Comparison of ENCODE assay signal across 12 mouse cellular contexts in genomic region chr5:116022131-116022530, GRCm38 (mm10). TPM values are rescaled to one million over a fixed set of nuclear protein-coding genes. Genes with fewer than 3 reads are reported as not detected.
A peak's percentile ranks its signal among the peaks of the same experiment; 100 is the strongest.
DNase-seq lines count a peak whose midpoint lies in the region; ATAC-seq and TF ChIP-seq lines count a peak whose summit lies in the region.
"Had no signal": no experiment of that assay in that cellular context is flagged by ENCODE, and none has a peak within 500 bp of the region (broad histone marks: within the 10 kb centered on the region; RNA-seq: fewer than 3 reads in every experiment).

No protein-coding gene starts in this region.

- no peak for DNase-seq in kidney, postnatal 4 days
- no peak for DNase-seq in gastrocnemius, adult 2 months
- DNase-seq in cerebellum, adult 9-11 months = no peak
- DNase-seq: adrenal gland, postnatal 36 days; cerebellum, postnatal 36 days; layer of hippocampus, postnatal 36 days had no signal

- no peak for ATAC-seq in erythroblast, adult 5-6 weeks (replicated peaks; ENCODE audit: low FRiP score, poor library complexity, severe bottlenecking)
- no peak for ATAC-seq in kidney, embryonic 16.5 days (ENCODE audit: low FRiP score, low TSS enrichment)
- ATAC-seq in liver, embryonic 12.5 days = peak; percentile 14
- ATAC-seq: hindbrain, embryonic 16.5 days had no signal

- H3K36me3 ChIP-seq in erythroblast, embryonic 14.5 days (ENCODE audit: control insufficient read depth) = peaks cover 64% of the 10 kb centered on the region
- H3K36me3 ChIP-seq in kidney, embryonic 16.5 days (ENCODE audit: insufficient read depth, low read length) = peaks cover 47% of the 10 kb centered on the region
- H3K36me3 ChIP-seq in liver, embryonic 12.5 days = peaks cover 61% of the 10 kb centered on the region

- WGBS in kidney, embryonic 16.5 days = 88% methylated on average over 12 of the region's 12 CpGs
- 50% methylated on average over 12 of the region's 12 CpGs for WGBS in liver, embryonic 12.5 days (ENCODE audit: insufficient replicate concordance)

- H3K9ac ChIP-seq in kidney, embryonic 16.5 days (replicated peaks; ENCODE audit: low read length) = peak overlapping the region; percentile 22; the same call in 1 of the 2 replicates
- H3K9ac ChIP-seq in liver, embryonic 12.5 days = peak overlapping the region; percentile 99

- intact Hi-C loops in gastrocnemius, adult 2 months (cut with DNase I) = loop anchor here (5.0 kb wide), 1 partner anchor 40 kb away; no protein-coding TSS in a partner anchor

- peaks cover 82% of the 10 kb centered on the region for H3K4me1 ChIP-seq in erythroblast, embryonic 14.5 days (ENCODE audit: control insufficient read depth)
- H3K4me1 ChIP-seq in kidney, embryonic 16.5 days (ENCODE audit: insufficient read depth, low read length) = peaks cover 36% of the 10 kb centered on the region
- 0 out of 2 replicates have a peak, but pooled peaks cover 5% of the 10 kb centered on the region for H3K4me1 ChIP-seq in brown adipose tissue, adult 24 weeks (ENCODE audit: control insufficient read depth, insufficient read depth, insufficient read length, low read length)
- H3K4me1 ChIP-seq in liver, embryonic 12.5 days = peaks cover 81% of the 10 kb centered on the region

- no peaks in the 10 kb centered on the region for H3K9me3 ChIP-seq in erythroblast, embryonic 14.5 days (ENCODE audit: control insufficient read depth, low read length)
- no peaks in the 10 kb centered on the region for H3K9me3 ChIP-seq in kidney, embryonic 16.5 days (ENCODE audit: low read length)
- no peaks in the 10 kb centered on the region for H3K9me3 ChIP-seq in liver, embryonic 12.5 days (replicated peaks)

- H3K27me3 ChIP-seq in erythroblast, embryonic 14.5 days (ENCODE audit: control insufficient read depth) = no peaks in the 10 kb centered on the region
- no peaks in the 10 kb centered on the region for H3K27me3 ChIP-seq in kidney, embryonic 16.5 days (ENCODE audit: insufficient read depth, low read length)
- H3K27me3 ChIP-seq in liver, embryonic 12.5 days (replicated peaks) = no peaks in the 10 kb centered on the region

- H3K4me2 ChIP-seq in kidney, embryonic 16.5 days (replicated peaks; ENCODE audit: low read depth, low read length) = peak overlapping the region; percentile 79
- H3K4me2 ChIP-seq in liver, embryonic 12.5 days = peak overlapping the region; percentile 90

- peak overlapping the region; percentile 68 for H3K4me3 ChIP-seq in erythroblast, embryonic 14.5 days (replicated peaks)
- peak overlapping the region; percentile 7; the same call in 1 of the 2 replicates for H3K4me3 ChIP-seq in kidney, embryonic 16.5 days (ENCODE audit: low read length)
- H3K4me3 ChIP-seq in brown adipose tissue, adult 24 weeks (ENCODE audit: insufficient read depth, low read depth, low read length) = peak overlapping the region; percentile 9; the same call in 1 of the 2 replicates
- peak overlapping the region; percentile 94 for H3K4me3 ChIP-seq in liver, embryonic 12.5 days
- H3K4me3 ChIP-seq in gastrocnemius, adult 2 months = no peak overlapping the region

- no peak for TF ChIP-seq CTCF in gastrocnemius, adult 2 months (IDR thresholded peaks at IDR 0.05)

- no peak overlapping the region for H3K27ac ChIP-seq in kidney, embryonic 16.5 days (ENCODE audit: low read length)
- no peak overlapping the region for H3K27ac ChIP-seq in brown adipose tissue, adult 24 weeks (replicated peaks; ENCODE audit: low read depth, low read length)
- peak overlapping the region; percentile 98 for H3K27ac ChIP-seq in liver, embryonic 12.5 days
- H3K27ac ChIP-seq in gastrocnemius, adult 2 months = no peak overlapping the region

RNA-seq across cellular contexts. Expression of gene Prkab1, which starts 2.2 kb away (rescaled TPM):
- polyA plus RNA-seq in erythroblast, embryonic 14.5 days (2012) = 46.1 and 68.5 TPM in 2 replicates
- total RNA-seq in erythroblast, adult 5-6 weeks (2015; ENCODE audit: low replicate concordance) = 71.5 and 102 TPM in 2 replicates
- 50.3 and 72.4 TPM in 2 replicates for total RNA-seq in erythroblast, adult 5-6 weeks (2017; ENCODE audit: low replicate concordance)
- polyA plus RNA-seq in kidney, embryonic 16.5 days (2015; fragmentation: Nextera tagmentation; extraction: Ambion mirVana) = 83.5 and 92.1 TPM in 2 replicates
- polyA plus RNA-seq in brown adipose tissue, adult 24 weeks (2012; ENCODE audit: insufficient read depth, insufficient read length, missing spikeins) = 47.7 and 48.9 TPM in 2 replicates
- polyA plus RNA-seq in liver, embryonic 12.5 days (2016; fragmentation: Nextera tagmentation; extraction: Ambion mirVana) = 106 and 110 TPM in 2 replicates
- total RNA-seq in gastrocnemius, adult 2 months (2021) = 10 to 100 TPM; 11.0 to 11.1 TPM
